Mouse (Mus musculus): Measurements from ENCODE around the gene 1700109H08Rik.

GRCm38 (mm10) chr5:3522826-3523225, 48.5 kb upstream of the 1700109H08Rik start:
- no peak for TF ChIP-seq CTCF (IDR thresholded peaks at IDR 0.05; ENCODE audit: borderline replicate concordance, control insufficient read depth, extremely low read depth, insufficient read depth, low read length, poor library complexity)
- TF ChIP-seq POLR2A (IDR thresholded peaks at IDR 0.05; ENCODE audit: control insufficient read depth, extremely low read depth, insufficient read depth, low read length, poor library complexity) = no peak

Data from thymus, adult 2 months (tissue).